Mouse (Mus musculus): ENCODE results near the gene Soat1. TPM values are rescaled to one million over a fixed set of nuclear protein-coding genes. Genes with fewer than 3 reads are reported as not detected.
"Not testable (repeated sequence)": the region's sequence is repeated elsewhere in the genome, so short reads cannot be mapped to it uniquely, and the experiment has no call there.

Gene Soat1
- total RNA-seq, 4 experiments from 2014 or later = 55.0 to 67.6 (median 59.7) TPM

DNA sequence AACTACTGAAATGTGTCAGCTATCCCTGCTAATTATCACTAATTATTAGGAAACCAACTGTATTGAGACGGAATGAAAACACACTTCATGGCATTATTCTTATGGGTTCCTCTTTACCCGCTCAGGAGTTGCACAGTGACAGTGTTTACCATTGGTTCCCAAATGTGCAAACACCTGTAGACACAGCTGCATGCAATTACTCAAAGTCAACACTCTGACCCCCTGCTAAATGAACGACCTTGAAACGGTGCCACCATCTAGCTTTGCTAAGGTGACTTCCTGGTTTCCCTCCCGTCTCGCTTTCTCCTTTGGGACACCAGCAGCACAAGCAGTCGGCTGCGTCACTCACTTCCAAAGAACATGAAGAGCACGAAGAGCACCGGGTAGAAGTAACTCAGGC lies 41.6 kb downstream of the Soat1 start:
- DNase-seq (ENCODE audit: low spot score in 2 of 2) = no peak

DNA sequence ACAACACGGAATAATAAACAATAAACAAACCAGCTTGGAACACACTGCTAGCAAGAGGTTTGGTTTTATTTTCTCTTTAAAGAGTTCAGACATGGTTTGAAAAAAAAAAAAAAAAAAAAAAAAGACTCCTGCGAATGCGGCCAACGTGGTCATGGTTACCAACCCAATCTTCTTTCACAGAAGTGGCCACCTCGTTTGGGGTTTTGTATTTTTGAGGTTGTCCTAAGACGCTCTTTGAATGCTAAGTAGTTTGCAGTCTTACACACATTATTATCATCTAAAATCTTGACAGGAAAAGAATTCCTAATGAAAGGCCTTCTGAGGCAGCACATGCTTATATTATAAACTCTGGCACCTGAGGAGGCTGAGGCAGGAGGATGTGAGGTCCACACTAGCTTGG lies 45.7 kb downstream of the Soat1 start:
- no peak for DNase-seq (ENCODE audit: low spot score in 2 of 2)

DNA sequence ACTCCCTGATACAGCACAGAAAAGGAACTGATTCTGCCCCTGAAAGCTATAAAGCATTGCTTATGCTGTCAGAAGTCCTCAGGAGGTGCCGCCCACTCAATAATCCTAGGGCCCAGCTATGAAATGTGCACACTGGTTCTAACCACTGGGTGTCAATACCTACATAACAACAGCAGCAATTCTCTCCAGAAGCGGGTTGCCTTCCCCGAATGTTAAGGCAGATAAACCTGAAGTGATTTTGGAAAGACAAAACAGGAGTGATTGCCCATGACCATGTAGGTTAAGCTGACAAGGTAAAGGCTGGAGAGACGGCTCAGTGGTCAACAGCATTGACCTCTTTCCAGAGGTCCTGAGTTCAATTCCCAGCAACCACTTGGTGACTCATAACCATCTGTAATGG lies 48.4 kb downstream of the Soat1 start:
- DNase-seq (ENCODE audit: low spot score in 2 of 2) = no peak

DNA sequence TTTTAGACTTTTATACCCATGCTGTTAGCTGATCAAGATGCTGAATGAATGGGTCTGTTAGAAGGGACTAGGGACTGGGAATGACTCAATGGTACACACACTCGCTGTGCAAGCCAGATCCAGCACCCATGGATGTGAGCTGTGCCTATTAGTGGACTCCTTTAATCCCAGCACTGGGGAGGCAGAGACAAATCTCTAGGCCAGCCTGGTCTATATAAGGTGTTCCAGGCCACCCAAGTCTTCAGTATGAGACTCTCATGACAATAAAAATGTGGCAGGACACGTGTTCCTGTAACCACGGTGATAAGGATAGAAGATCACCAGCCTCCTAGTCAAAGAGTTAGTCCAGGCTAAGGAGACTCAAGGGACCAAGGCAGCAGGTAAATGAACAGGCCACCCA lies 50.1 kb downstream of the Soat1 start:
- no peak for DNase-seq (ENCODE audit: low spot score in 2 of 2)

DNA sequence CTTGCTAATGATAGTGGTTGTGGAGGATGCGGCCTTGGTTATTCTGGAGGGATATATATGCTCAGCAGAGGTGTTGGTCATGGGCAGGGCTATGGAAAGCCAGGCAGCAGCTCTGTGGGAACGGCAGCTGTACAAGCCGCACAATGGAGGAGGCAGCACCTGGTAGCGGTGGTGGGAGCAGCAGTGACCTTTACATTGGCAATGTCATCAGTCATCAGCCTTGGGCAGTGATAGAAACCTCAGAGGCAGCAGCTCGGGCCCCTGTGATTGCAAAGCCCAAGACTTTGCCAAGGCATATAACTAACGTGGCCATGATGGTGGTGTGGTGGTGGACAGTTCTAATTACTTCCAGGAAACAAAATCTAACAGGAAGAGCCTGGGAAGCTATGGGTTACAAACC lies 50.6 kb downstream of the Soat1 start:
- no peak for DNase-seq (ENCODE audit: low spot score in 2 of 2)

DNA sequence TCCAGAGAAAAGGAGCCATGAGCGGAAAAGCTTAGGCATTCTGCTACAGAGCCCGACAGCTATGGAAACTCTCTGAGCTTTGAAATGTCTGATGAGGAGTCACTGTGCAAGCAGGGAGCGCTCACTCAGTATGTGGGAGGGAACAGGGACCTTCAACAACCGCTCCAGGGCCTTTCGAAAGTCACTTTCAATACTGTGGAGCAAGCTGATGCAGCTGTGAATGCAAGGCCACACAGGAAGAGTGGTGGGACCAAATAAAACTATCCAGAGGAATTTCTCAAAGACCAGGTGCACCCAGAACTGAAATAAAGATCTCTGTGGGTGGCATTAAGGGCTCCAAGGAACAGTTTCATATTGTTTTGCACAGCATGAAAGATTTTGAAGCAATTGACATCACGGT lies 51.3 kb downstream of the Soat1 start:
- DNase-seq (ENCODE audit: low spot score in 2 of 2) = no peak

DNA sequence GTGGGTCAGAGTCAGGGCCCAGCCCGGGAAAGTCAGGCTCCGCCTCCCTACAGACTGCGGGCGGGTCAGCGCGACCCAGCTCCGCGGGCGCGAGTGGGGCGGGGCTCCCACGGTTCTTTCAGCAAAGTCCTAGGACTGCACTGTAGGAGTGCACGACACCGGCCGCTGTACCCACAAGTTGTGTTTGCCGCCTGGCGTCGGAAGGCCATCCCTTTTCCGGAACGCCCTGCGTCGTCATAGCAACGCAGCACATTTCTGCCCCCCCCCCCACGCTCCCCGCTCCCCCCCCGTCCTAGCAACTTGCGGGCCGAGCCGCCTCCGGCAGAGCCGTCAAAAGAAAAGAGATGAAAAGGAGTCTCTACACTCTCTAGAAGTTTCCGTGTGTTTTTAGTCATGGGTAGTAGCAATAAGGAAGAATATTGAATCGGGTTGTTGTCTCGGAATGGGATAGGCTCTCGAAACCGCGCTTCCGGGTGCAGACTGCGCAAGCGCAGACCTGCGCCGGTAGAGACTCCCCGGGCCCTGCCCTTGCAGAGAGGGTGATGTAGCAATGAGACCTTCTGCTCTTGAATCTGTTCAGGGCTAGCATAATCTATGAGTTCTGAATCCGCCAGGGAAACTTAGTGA lies 53.3 kb downstream of the Soat1 start, which contains the start of gene Axdnd1:
Axdnd1 (minus strand) TSS at position 489 of the 627 bp plus-strand sequence.
- peak; percentile 81 to 85 for DNase-seq (ENCODE audit: low spot score in 2 of 2)

DNA sequence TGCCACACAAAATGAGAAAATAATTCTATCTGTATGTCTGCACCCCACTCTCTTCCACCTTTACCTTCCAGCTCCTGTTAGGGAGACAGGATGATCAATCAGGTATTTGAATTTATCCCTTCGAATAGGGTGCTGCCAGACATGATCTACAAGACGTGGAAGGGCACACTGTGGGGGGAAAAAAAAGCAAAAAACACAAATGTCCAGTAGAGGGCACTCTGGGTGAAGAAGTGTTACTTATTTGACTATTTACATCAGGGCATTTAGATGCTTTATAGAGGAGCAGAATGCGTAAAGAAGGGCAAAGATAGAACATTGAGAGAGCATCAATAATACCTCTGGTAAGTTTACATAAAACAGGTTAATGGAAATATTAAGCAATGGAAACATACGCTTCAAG lies 56.0 kb downstream of the Soat1 start:
- no peak for DNase-seq (ENCODE audit: low spot score in 2 of 2)

DNA sequence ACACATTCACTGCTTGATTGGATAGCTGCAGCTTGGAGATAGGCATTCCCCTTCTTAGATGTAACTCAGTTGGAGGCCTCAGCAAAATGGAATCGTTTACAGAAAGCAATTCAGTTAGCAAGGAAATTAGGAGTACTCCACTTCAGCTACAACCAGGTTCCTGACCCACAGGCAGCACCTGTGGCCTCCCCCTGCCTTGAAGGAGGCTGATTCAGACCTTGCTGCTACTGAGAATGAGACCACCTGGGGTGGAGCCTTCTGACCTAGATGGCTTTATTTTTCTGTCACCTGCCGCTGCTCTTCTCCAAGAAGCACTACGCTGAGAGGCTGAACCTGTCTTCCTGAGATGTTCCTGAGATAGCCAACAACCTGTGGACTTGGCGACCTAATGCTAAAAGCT lies 65.6 kb downstream of the Soat1 start:
- no peak for DNase-seq (ENCODE audit: low spot score in 2 of 2)

DNA sequence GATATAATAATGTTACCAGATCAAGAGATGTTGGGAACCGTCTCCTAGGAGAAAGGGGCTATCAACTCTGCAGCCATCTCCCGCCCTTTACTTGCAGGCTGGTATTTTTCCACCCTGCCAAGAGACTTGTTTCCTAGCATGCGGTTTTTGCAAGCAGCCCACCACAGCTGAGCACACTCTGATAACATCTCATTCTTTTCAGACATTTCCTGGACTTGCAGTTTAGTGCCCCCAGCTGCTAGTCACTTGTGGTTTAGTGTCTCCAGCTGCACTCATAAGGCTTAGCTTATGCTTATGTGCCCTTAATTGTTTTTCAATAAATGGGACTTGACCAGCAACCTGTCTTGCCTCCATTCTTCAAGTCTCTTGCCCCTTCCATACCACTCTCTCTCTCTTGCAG lies 66.1 kb downstream of the Soat1 start:
- no peak for DNase-seq (ENCODE audit: low spot score in 2 of 2)

DNA sequence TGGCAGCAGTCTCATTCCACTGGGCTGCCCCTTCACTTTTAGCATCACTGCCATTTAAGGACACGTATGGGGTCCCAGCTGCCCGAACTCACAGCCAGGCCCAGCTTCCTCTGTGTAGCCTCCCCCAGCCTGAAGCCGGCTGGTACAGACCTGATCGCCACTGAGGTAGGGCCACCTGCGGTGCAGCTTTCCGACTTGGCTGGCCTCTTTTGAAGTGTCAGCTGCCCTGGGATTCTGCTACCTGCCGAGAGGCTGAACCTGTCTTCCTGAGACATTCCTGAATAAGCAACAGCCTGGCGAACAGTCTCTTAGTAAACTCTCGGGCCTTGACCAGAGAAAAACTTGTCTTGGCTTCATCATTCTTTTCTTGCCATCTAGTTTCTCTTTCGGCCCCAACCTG lies 70.9 kb downstream of the Soat1 start:
- DNase-seq (ENCODE audit: low spot score in 2 of 2) = no peak

DNA sequence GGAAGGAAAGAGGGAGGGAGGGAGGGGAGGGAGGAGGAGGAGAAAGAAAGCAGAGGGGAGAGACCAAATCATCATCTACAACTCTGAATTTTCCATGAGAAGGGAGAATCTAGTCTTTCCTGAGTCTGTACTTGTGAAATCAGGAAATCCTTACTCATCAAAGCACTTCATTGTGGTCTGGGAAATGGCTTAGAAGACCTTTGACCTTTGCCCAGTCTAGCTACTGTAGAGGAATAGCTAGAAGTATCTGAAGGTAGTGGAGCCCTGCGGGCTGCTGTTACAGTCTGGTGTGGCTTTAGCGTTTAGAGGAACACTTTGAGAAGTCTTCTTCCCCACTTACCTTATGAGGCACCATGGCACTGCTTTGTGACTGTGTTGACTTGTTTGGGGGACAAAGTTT lies 71.6 kb downstream of the Soat1 start:
- no peak for DNase-seq (ENCODE audit: low spot score in 2 of 2)

DNA sequence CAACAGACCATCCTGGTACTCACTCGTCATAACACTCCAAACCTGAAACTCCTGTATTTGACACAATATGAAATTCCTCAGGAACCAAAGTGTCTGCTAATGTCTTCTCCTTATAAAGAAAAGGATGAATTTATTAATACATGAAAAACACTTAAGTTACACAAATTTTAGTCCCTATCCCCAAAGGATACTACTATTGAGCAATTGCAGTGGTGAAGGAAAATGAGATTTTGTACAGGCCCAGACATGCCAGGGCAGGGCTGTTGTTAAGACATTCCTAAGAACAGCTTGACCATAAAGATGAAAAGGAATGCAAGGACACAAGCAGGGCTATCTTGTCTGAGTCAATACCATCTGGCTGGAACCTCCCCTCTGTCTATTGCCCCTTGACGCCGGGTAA lies 74.0 kb downstream of the Soat1 start:
- not testable (repeated sequence) for DNase-seq (ENCODE audit: low spot score in 2 of 2)

DNA sequence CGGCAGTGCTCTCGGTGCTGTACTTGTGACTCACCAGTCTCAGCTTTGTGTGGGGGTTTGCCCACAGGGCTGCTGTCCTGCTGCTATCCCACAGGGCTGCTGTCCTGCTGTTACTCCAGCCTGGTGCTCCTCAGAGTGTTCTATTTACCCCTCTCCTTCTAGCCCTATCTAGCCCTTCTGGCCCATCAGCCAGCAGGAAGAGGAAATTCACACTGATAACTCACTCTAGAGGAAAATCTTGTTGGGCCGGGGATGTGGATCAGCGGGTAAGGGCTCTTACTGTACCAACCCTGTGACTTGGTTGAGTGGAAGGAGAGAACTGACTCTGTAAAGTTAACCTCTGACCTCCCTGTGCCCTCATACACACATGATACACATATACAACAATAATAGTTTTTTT lies 81.0 kb downstream of the Soat1 start:
- no peak for DNase-seq (ENCODE audit: low spot score in 2 of 2)

DNA sequence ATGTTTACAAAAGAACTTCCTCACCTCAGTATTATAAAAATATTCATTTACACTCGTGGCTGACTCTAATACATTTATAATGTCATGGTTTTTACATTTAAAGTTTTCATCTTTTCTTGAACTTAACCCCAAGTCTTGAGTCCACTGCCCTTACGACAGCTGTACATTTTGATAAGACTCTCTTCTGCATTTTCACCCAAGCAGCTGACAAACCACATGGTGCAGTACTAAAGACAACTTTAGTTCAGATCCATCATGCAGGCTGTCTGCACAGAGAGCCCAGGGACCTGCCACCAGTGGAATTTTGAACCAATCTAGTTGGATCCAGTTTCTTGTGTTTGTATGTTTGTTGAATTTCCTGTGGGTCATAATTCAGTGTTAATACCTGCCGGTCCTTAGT lies 87.3 kb downstream of the Soat1 start:
- DNase-seq (ENCODE audit: low spot score in 2 of 2) = no peak

DNA sequence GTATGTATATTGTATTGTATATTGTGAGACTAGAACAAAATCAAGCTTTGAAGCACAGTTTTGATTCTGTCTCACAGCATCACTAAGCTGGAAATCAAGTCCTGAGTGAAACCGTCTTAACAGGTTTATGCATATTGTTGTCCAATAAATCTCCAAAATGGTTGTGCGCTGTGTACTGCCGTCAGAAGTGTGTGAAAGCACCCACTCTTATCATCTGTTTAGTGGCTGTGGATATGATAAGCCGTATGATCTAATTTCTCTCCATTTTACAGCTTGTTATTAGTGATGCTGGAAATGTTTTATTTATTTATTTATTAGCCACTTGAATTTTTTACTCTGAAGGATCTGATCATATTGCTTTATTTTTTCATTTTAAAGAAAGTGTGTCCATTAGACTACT lies 87.9 kb downstream of the Soat1 start:
- no peak for DNase-seq (ENCODE audit: low spot score in 2 of 2)

DNA sequence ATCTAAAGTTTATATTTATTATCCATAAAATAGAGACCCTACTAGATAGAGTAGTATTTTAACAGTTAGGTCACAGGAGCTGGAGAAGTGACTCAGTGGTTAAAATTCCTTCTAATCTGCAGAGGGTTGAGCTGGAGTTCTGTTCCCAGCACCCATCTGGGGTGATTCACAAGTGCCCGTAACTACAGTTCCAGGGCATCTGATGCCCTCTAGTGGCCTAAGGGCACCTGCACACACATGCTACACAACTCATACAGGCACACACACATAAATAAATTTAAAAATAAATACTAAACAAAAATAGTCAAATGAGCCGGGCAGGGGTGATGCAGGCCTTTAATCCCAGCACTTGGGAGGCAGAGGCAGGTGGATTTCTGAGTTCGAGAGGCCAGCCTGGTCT lies 92.9 kb downstream of the Soat1 start:
- no peak for DNase-seq (ENCODE audit: low spot score in 2 of 2)

Other genes with a start within 250 kb of the Soat1 start
- 1 to 10 TPM; 5.8 to 6.8 (median 6.4) TPM for gene Tdrd5, start 170.7 kb downstream of the Soat1 start, total RNA-seq (2022)
- gene Nphs2, start 163.6 kb downstream of the Soat1 start, total RNA-seq (2022) = under 1 TPM in 3 of 4 experiments, not detected in 1; 0.19 to 0.57 (median 0.45) TPM
- 100 to 1,000 TPM; 359 to 380 (median 373) TPM for gene Gm2000, start 108.3 kb downstream of the Soat1 start, total RNA-seq (2022)
- 1 to 10 TPM in 1 of 4 experiments, under 1 TPM in 3; 0.52 to 1.4 (median 0.73) TPM for gene Axdnd1, start 53.2 kb downstream of the Soat1 start, total RNA-seq (2022)
- gene Gm10031, start 49.7 kb upstream of the Soat1 start, total RNA-seq (2022) = 10 to 100 TPM; 39.0 to 49.4 (median 43.5) TPM
- gene Abl2, start 84.5 kb upstream of the Soat1 start, total RNA-seq (2022) = 10 to 100 TPM; 76.6 to 82.4 (median 79.9) TPM
- 10 to 100 TPM in 1 of 4 experiments, 1 to 10 TPM in 3; 8.2 to 11.9 (median 8.7) TPM for gene Tor3a, start 200.0 kb upstream of the Soat1 start, total RNA-seq (2022)
- gene Fam20b, start 244.8 kb upstream of the Soat1 start, total RNA-seq (2022) = 10 to 100 TPM; 70.3 to 84.4 (median 79.3) TPM